Mouse (Mus musculus) CH12.LX (cell line): ENCODE measurements around the gene Pdss1. TPM values are rescaled to one million over a fixed set of nuclear protein-coding genes. Genes with fewer than 3 reads are reported as not detected.

ENCODE experiments used
- DNase-seq: peaks from one replicate; pipeline ENCODE4 v3.0.0-alpha.2; 2013; ENCODE audit errors: extremely low read depth
- H3K27ac ChIP-seq: 2 replicates; pipeline ENCODE4 v1.5.1; 2012; ENCODE audit warnings: low read depth, mild to moderate bottlenecking, control low read depth, moderate library complexity; ENCODE audit not compliant: insufficient read depth
- H3K27me3 ChIP-seq: replicated peaks from 2 replicates; pipeline ENCODE3; 2012; ENCODE audit warnings: inconsistent platforms
- H3K36me3 ChIP-seq, 2 experiments: replicated peaks in 1 of 2; 2 replicates each; pipeline versions ENCODE3 to v1.6.1; 2012; ENCODE audit warnings: inconsistent platforms in 1 of 2, low read length in 1 of 2, mild to moderate bottlenecking in 1 of 2, mixed read lengths in 1 of 2, moderate library complexity in 1 of 2; ENCODE audit not compliant: control insufficient read depth in 1 of 2, insufficient read depth in 1 of 2
- H3K4me1 ChIP-seq, 2 experiments: 2 replicates each; pipeline ENCODE4 v1.6.1; 2012; ENCODE audit warnings: inconsistent platforms in 1 of 2, moderate library complexity in 1 of 2; ENCODE audit not compliant: insufficient read depth in 2 of 2, control insufficient read depth in 1 of 2
- H3K4me2 ChIP-seq: 2 replicates; pipeline ENCODE4 v1.6.1; 2012; ENCODE audit warnings: low read depth, mild to moderate bottlenecking, control low read depth; ENCODE audit not compliant: poor library complexity, insufficient read depth, severe bottlenecking
- H3K4me3 ChIP-seq, 3 experiments: fragments of 150-350 bp in 1 of 3; sonication (generic) in 1 of 3; replicated peaks in 1 of 3; 2 replicates each; pipeline versions ENCODE3 to v1.5.1; 2011 to 2012; ENCODE audit warnings: low read depth in 2 of 3, low read length in 2 of 3, mild to moderate bottlenecking in 2 of 3, moderate library complexity in 2 of 3, control low read depth in 1 of 3, improper control_type of control experiment in 1 of 3, inconsistent platforms in 1 of 3, mixed read lengths in 1 of 3; ENCODE audit not compliant: poor library complexity in 1 of 3
- H3K79me2 ChIP-seq: replicated peaks from 2 replicates; pipeline ENCODE4 v1.6.1; 2012; ENCODE audit warnings: mild to moderate bottlenecking, moderate library complexity; ENCODE audit not compliant: control insufficient read depth, poor library complexity, insufficient read depth, severe bottlenecking; ENCODE audit errors: extremely low read depth
- H3K9ac ChIP-seq: 2 replicates; pipeline ENCODE4 v1.6.1; 2012; ENCODE audit warnings: low read depth, mild to moderate bottlenecking, control low read depth, moderate library complexity; ENCODE audit not compliant: insufficient read depth
- H3K9me3 ChIP-seq: replicated peaks from 2 replicates; pipeline ENCODE3; 2012; ENCODE audit warnings: low read length, inconsistent platforms, mixed read lengths
- CHD1 ChIP-seq: IDR thresholded peaks from 2 replicates; pipeline ENCODE4 v1.6.1; 2012; ENCODE audit warnings: low read depth, low read length, improper control_type of control experiment, inconsistent platforms
- E2F4 ChIP-seq: IDR thresholded peaks from 2 replicates; pipeline ENCODE4 v1.6.1; 2011; ENCODE audit warnings: low read depth, low read length, improper control_type of control experiment; ENCODE audit not compliant: insufficient replicate concordance
- ELF1 ChIP-seq: IDR thresholded peaks from 2 replicates; pipeline ENCODE4 v1.6.1; 2014; ENCODE audit warnings: low read depth, mild to moderate bottlenecking, inconsistent platforms, low read length, improper control_type of control experiment
- EP300 ChIP-seq: IDR thresholded peaks from 2 replicates; pipeline ENCODE4 v1.6.1; 2011; ENCODE audit warnings: low read length, improper control_type of control experiment
- GABPA ChIP-seq: IDR thresholded peaks from 2 replicates; pipeline ENCODE4 v1.6.1; 2012; ENCODE audit warnings: low read depth, low read length, improper control_type of control experiment, inconsistent platforms; ENCODE audit not compliant: insufficient replicate concordance
- IRF4 ChIP-seq: IDR thresholded peaks from 2 replicates; pipeline ENCODE4 v1.6.1; 2014; ENCODE audit warnings: low read depth, mild to moderate bottlenecking, inconsistent platforms, low read length, improper control_type of control experiment
- JUN ChIP-seq: IDR thresholded peaks from 2 replicates; pipeline ENCODE4 v1.6.1; 2011; ENCODE audit warnings: low read depth, mild to moderate bottlenecking, low read length, improper control_type of control experiment, moderate library complexity; ENCODE audit not compliant: insufficient read depth
- JUND ChIP-seq: conservative IDR thresholded peaks from 2 replicates; pipeline ENCODE4 v1.6.1; 2011; ENCODE audit warnings: low read depth, low read length, improper control_type of control experiment
- KAT2A ChIP-seq: IDR thresholded peaks from 2 replicates; pipeline ENCODE4 v1.6.1; 2012; ENCODE audit warnings: low read length, improper control_type of control experiment, inconsistent platforms; ENCODE audit not compliant: insufficient replicate concordance
- MAZ ChIP-seq: IDR thresholded peaks from 2 replicates; pipeline ENCODE4 v1.6.1; 2012; ENCODE audit warnings: low read depth, mild to moderate bottlenecking, inconsistent platforms, low read length, improper control_type of control experiment, moderate library complexity
- MEF2A ChIP-seq: IDR thresholded peaks from 2 replicates; pipeline ENCODE4 v1.6.1; 2014; ENCODE audit warnings: low read depth, mild to moderate bottlenecking, inconsistent platforms, low read length, improper control_type of control experiment, borderline replicate concordance
- MXI1 ChIP-seq: IDR thresholded peaks from 2 replicates; pipeline ENCODE4 v1.6.1; 2011; ENCODE audit warnings: mild to moderate bottlenecking, low read depth, low read length, improper control_type of control experiment
- NRF1 ChIP-seq: IDR thresholded peaks from 2 replicates; pipeline ENCODE4 v1.6.1; 2014; ENCODE audit warnings: low read depth, mild to moderate bottlenecking, inconsistent platforms, low read length, improper control_type of control experiment, moderate library complexity
- PAX5 ChIP-seq: IDR thresholded peaks from 2 replicates; pipeline ENCODE4 v1.6.1; 2012; ENCODE audit warnings: low read length, inconsistent platforms, mixed read lengths
- POLR2A ChIP-seq: IDR thresholded peaks from 2 replicates; pipeline ENCODE4 v1.6.1; 2011; ENCODE audit warnings: low read depth, mild to moderate bottlenecking, improper control_type of control experiment, low read length
- POLR2AphosphoS2 ChIP-seq: IDR thresholded peaks from 2 replicates; pipeline ENCODE4 v1.6.1; 2011; ENCODE audit warnings: low read depth, low read length, improper control_type of control experiment
- RAD21 ChIP-seq: IDR thresholded peaks from 2 replicates; pipeline ENCODE4 v1.6.1; 2011; ENCODE audit warnings: low read depth, mild to moderate bottlenecking, low read length, improper control_type of control experiment, moderate library complexity
- RCOR1 ChIP-seq: conservative IDR thresholded peaks from 2 replicates; pipeline ENCODE4 v1.6.1; 2012; ENCODE audit warnings: low read depth, mild to moderate bottlenecking, inconsistent platforms, low read length, improper control_type of control experiment
- SIN3A ChIP-seq: IDR thresholded peaks from 2 replicates; pipeline ENCODE4 v1.6.1; 2012; ENCODE audit warnings: low read length, improper control_type of control experiment, inconsistent platforms
- SMC3 ChIP-seq: IDR thresholded peaks from 2 replicates; pipeline ENCODE4 v1.6.1; 2011; ENCODE audit warnings: low read depth, low read length, improper control_type of control experiment
- TBP ChIP-seq: conservative IDR thresholded peaks from 2 replicates; pipeline ENCODE4 v1.6.1; 2011; ENCODE audit warnings: low read depth, low read length, improper control_type of control experiment
- TCF12 ChIP-seq: IDR thresholded peaks from 2 replicates; pipeline ENCODE4 v1.6.1; 2014; ENCODE audit warnings: low read depth, mild to moderate bottlenecking, inconsistent platforms, low read length, improper control_type of control experiment
- USF1 ChIP-seq: IDR thresholded peaks from 2 replicates; pipeline ENCODE4 v1.6.1; 2014; ENCODE audit warnings: low read depth, mild to moderate bottlenecking, inconsistent platforms, low read length, improper control_type of control experiment
- USF2 ChIP-seq: conservative IDR thresholded peaks from 2 replicates; pipeline ENCODE4 v1.6.1; 2011; ENCODE audit warnings: low read depth, low read length, improper control_type of control experiment
- ZC3H11A ChIP-seq: IDR thresholded peaks from 2 replicates; pipeline ENCODE4 v1.6.1; 2012; ENCODE audit warnings: low read depth, mild to moderate bottlenecking, inconsistent platforms, low read length, improper control_type of control experiment
- ZKSCAN1 ChIP-seq: IDR thresholded peaks from 2 replicates; pipeline ENCODE4 v1.6.1; 2012; ENCODE audit warnings: low read depth, inconsistent platforms, low read length, improper control_type of control experiment, borderline replicate concordance
- ZMIZ1 ChIP-seq: IDR thresholded peaks from 2 replicates; pipeline ENCODE4 v1.6.1; 2012; ENCODE audit warnings: low read depth, mild to moderate bottlenecking, inconsistent platforms, low read length, improper control_type of control experiment
- dilution Hi-C: fragments of 300-500 bp; cut with MboI; formaldehyde crosslinking; loops from 2 replicates; pipeline ENCODE4 v1.14.3; 2020; ENCODE audit warnings: low sequenced_read_pairs; ENCODE audit not compliant: extremely low pct_unique_long_range_greater_than_20kb, extremely low pct_ligation_motif_present
- in situ Hi-C: fragments of 300-500 bp; cut with MboI; formaldehyde crosslinking; loops from 3 replicates; pipeline ENCODE4 v1.14.3; 2019; ENCODE audit warnings: low sequenced_read_pairs, low pct_ligation_motif_present, low pct_unique_long_range_greater_than_20kb, mixed read lengths
- polyA plus RNA-seq: library from polyadenylated mRNA; unstranded; fragments of >175 nt; gene quantifications from 2 replicates; pipeline ENCODE4 v1.2.1, GENCODE M21; 2012; ENCODE audit warnings: low read depth; ENCODE audit not compliant: insufficient read length
- total RNA-seq, 2 experiments: library from RNA; depleted of rRNA; stranded (reverse); fragments of 300-350 nt in 1 of 2; fragments of >200 nt in 1 of 2; gene quantifications; 2 replicates each; pipeline ENCODE4 v1.2.3; 2012 to 2014

Pdss1 gene
- total and polyA plus RNA-seq, 3 experiments, result 14.2 to 29.0 (median 27.6) TPM

GRCm38 (mm10) chr2:22895282-22896273 lies at the start of gene Pdss1 (continued):
- peak; percentile 96 for TF ChIP-seq TBP
- TF ChIP-seq, all 38 proteins: peak for 22

GRCm38 (mm10) chr2:22851900-22852299 lies 43.4 kb upstream of the Pdss1 start:
- dilution Hi-C loops (no loop called here), in situ Hi-C loops (loop anchor here (25.0 kb wide), 1 partner anchor 890 kb away; no protein-coding TSS in a partner anchor)
- Histone ChIP-seq H3K4me3 (no peak overlapping the region), H3K4me1 (peaks cover 4 to 9% of the 10 kb centered on the region in 2 experiments; a peak in 3 of 4 replicates), H3K27ac (no peak overlapping the region), H3K79me2 (no peaks in the 10 kb centered on the region), H3K36me3 (peaks cover 7 to 77% of the 10 kb centered on the region in 2 experiments), H3K9ac (no peak overlapping the region), H3K4me2 (no peak overlapping the region)
- DNase-seq, result no peak
- no peak for TF ChIP-seq TBP
- no peak for TF ChIP-seq USF2
- no peak for TF ChIP-seq JUND
- no peak for TF ChIP-seq ZC3H11A
- no peak for TF ChIP-seq ZKSCAN1
- no peak for TF ChIP-seq E2F4
- no peak for TF ChIP-seq CHD1
- no peak for TF ChIP-seq IRF4
- no peak for TF ChIP-seq KAT2A
- no peak for TF ChIP-seq MAZ
- no peak for TF ChIP-seq TCF12
- TF ChIP-seq POLR2A, result no peak
- no peak for TF ChIP-seq SMC3
- no peak for TF ChIP-seq RAD21
- TF ChIP-seq, all 38 proteins: peak for 0
- no peaks in the 10 kb centered on the region for H3K27me3 ChIP-seq
- no peaks in the 10 kb centered on the region for H3K9me3 ChIP-seq

GRCm38 (mm10) chr2:22857501-22857900 lies 37.8 kb upstream of the Pdss1 start:
- H3K36me3 ChIP-seq, result peaks cover 7 to 71% of the 10 kb centered on the region in 2 experiments
- peak overlapping the region; percentile 75 for H3K4me2 ChIP-seq
- H3K79me2 ChIP-seq, result no peaks in the 10 kb centered on the region
- dilution Hi-C loops, result no loop called here
- no peaks in the 10 kb centered on the region for H3K9me3 ChIP-seq
- no peak overlapping the region for H3K9ac ChIP-seq
- no peak overlapping the region for H3K27ac ChIP-seq
- DNase-seq, result peak; percentile 83
- TF ChIP-seq JUN, result peak; percentile 79
- no peak for TF ChIP-seq KAT2A
- no peak for TF ChIP-seq USF2
- peak; percentile 71 for TF ChIP-seq EP300
- TF ChIP-seq ELF1, result no peak
- TF ChIP-seq PAX5, result no peak
- TF ChIP-seq E2F4, result no peak
- TF ChIP-seq TBP, result no peak
- no peak for TF ChIP-seq NRF1
- TF ChIP-seq JUND, result peak; percentile 94
- TF ChIP-seq MEF2A, result no peak
- TF ChIP-seq IRF4, result peak; percentile 91
- TF ChIP-seq MXI1, result peak; percentile 90
- TF ChIP-seq ZMIZ1, result no peak
- TF ChIP-seq MAZ, result no peak
- peak; percentile 21; the same call in 1 of the 2 replicates for TF ChIP-seq SIN3A
- TF ChIP-seq GABPA, result no peak
- no peak for TF ChIP-seq RCOR1
- no peak for TF ChIP-seq USF1
- no peak for TF ChIP-seq POLR2AphosphoS2
- H3K4me1 ChIP-seq, result peaks cover 8 to 18% of the 10 kb centered on the region in 2 experiments; a peak in 3 of 4 replicates
- in situ Hi-C loops, result loop anchor here (25.0 kb wide), 1 partner anchor 895 kb away; no protein-coding TSS in a partner anchor
- no peaks in the 10 kb centered on the region for H3K27me3 ChIP-seq
- no peak overlapping the region for H3K4me3 ChIP-seq
